Mouse (Mus musculus) monocyte, adult 2 months (primary cell): ENCODE data around the gene Fam19a1.

Experiments
- DNase-seq, 2 experiments: peaks; one replicate each; pipeline ENCODE4 v3.0.0; 2022; ENCODE audit warnings: low spot score in 2 of 2, low read depth in 1 of 2

Fam19a1 gene

GRCm38 (mm10) chr6:96254815-96255214, 141.9 kb downstream of the Fam19a1 start:
- DNase-seq: no peak

- no peak for DNase-seq
Observed at GRCm38 (mm10) chr6:96258651-96259050, 145.7 kb downstream of the Fam19a1 start.

DNA sequence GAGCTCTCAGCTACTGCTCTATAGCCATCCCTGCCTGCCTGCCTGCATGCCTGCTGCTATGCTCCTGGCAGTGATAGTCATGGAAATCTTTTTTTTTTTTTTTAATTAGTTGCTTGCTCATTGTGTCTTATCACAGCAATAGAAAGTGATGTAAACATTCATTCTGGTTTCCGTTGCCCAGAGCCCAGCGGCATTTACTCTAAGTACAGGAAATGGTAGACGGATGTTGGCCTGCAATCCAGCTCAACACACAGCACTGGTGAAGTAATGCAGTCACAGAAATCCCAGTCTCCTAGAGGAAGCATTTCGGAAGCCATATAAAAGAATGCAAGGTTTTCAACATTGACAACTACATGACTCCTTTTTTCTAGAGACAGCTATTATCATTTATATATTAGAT, 153.5 kb downstream of the Fam19a1 start:
- no peak for DNase-seq

DNA sequence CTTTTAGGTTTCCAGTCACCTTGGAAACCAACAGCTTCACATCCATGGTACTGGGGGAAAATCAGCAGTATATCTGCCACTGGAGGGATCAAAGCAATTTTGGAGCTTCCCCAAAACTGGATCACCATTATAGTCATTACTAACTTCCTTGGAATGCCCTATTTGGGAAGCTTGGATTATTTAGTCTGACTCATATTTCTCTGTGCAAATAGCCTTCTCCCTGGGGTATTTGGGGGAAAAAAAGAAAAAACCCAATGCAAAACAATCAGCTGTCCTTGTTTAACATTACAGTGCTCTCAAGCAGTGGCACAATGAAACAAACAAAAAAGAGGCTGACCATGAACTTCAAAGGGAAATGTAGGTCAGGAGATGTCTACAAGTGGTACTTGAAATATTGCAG, 155.8 kb downstream of the Fam19a1 start:
- DNase-seq: no peak

GRCm38 (mm10) chr6:96270436-96270835, 157.5 kb downstream of the Fam19a1 start:
- DNase-seq: no peak

GRCm38 (mm10) chr6:96283731-96284130, 170.8 kb downstream of the Fam19a1 start:
- DNase-seq: no peak

DNA sequence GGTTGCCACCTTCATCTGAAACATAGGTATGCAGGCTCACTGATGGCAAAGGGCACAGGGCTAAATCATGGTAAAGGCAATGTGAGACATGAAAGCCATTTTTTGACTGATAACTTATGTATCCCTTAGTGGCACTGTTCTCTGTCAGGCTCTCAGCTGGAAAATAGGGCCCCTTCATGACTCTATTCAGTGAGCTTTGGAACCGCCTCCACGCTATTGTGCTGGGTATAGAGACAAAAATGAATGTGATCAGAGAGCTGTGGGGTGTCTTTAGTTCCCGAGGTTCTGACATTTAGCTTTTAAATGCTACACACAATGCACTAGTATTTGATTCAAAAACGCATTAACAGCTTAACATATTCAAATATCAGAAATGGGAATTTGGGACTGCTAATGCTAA, 171.6 kb downstream of the Fam19a1 start:
- DNase-seq: no peak

DNA sequence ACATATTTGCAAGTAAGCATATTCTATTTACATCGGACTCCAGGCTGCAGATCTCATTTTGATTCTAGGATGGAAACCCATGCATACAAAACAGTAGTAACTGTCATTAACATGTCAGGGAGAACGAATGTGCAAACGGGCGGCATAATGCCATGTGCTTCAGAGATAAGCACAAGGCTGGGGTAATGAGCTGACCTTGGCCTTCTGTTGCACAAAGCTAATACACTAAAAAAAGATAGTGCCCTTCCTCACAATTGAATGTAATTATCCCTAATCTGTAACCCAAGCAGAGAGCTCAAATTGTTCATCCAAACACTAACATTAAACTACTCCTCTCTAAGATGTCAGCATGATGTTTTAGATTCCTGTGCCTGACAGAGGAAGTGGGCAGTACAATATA, 173.3 kb downstream of the Fam19a1 start:
- no peak for DNase-seq

DNA sequence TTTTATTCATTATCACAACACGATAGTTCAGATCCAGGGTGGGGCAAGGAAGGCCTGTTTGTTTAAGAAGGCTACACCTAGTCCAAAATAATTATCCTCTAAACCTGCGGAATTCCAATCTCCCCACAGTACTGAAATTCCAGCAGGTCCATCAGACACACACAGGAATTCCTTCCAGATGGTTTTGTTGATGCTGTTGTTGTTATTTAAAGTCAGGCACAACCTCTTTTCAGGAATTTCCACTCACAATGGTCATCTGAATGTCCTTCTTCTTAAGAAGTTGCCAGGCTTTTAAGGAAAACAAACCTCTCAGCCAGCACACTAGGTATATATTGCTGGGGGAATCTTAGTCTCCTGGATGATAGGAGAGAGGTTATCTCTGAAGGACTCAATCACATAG, 174.4 kb downstream of the Fam19a1 start:
- no peak for DNase-seq

DNA sequence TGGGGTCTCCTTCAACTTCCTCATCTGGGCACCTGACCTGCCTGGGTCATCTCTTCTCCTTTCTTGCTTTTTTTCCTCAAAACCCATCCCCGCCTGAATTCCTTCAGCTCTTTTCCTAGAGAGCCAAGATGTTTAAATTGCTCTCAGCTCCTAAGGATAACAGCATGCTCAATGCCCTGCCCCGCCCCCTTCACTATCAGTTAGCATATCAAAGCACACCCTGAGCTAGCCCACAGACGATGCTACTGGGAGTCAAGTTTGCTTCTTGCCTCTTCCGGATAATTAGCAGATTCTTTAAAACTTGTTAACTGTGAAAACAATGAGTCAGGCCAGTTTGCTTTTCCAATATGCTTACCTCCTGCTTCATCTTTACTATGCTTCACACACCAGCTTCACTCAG, 176.7 kb downstream of the Fam19a1 start:
- DNase-seq: no peak

DNA sequence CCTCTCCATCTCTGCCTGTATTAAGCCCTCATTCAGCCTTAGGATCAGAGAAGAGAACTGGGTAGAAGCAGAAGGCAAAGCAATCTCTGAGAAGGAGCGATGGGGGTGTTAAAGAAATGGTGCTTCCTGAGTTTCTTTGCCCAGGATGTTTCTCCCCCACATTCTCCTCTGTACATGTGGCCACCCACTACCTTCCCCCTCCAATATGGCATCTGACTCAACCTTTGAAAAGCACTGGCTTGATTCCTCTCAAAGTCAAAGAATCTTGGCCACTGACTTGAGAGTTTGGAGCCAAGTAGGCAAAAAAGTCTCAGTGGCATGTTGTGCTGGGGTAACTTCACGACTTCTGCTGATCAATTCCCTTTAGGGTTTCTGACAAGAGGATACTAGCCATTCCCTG, 234.5 kb downstream of the Fam19a1 start:
- DNase-seq: no peak

- no peak for DNase-seq
Observed at GRCm38 (mm10) chr6:96349446-96350025, 236.6 kb downstream of the Fam19a1 start.

- DNase-seq: no peak
Observed at GRCm38 (mm10) chr6:96369544-96369943, 256.6 kb downstream of the Fam19a1 start.

GRCm38 (mm10) chr6:96372848-96373247, 259.9 kb downstream of the Fam19a1 start:
- no peak for DNase-seq

GRCm38 (mm10) chr6:96373274-96373673, 260.3 kb downstream of the Fam19a1 start:
- no peak for DNase-seq

DNA sequence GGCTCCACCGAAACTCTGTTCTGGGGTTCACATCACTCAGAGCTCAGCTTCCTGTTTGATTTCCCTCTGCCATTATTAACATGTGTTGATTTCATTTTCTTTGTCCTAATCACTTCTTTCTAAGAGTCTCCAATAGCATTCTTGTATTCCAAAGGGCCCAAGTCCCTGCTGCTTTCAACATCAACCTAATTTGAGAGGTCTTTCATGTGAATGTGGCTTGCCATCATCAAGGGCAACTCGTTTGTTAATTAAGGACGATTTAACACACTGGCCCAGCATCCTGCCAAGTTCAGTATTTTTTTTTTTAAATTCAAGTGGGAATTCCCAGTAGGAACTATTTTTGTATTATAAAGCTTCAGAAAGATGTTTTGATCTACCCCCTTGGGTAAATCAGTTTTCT, 263.8 kb downstream of the Fam19a1 start:
- no peak for DNase-seq

- no peak for DNase-seq
Observed at GRCm38 (mm10) chr6:96379229-96379628, 266.3 kb downstream of the Fam19a1 start.

DNA sequence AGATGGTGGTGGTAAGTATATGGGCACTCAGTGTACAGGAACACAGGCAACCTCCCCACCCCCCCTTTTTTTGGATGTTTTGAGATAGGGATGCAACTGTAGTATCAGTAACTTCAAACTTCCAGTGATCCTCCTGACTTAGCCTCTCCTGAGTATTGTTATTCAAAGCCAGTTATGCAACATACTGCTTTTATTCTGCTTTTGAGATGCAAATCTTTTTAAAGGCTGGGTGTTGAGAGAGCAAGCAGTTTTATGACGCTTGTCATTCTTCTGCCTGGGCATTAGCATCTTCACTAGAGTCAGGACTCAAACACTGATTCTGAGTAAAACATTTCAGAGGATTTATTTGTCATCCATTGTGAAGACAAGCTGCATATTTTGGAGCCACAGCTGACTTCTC, 271.5 kb downstream of the Fam19a1 start:
- no peak for DNase-seq

- DNase-seq: no peak
Observed at GRCm38 (mm10) chr6:96418866-96419265, 305.9 kb downstream of the Fam19a1 start.

- no peak for DNase-seq
Observed at GRCm38 (mm10) chr6:96419704-96420382, 306.9 kb downstream of the Fam19a1 start.

DNA sequence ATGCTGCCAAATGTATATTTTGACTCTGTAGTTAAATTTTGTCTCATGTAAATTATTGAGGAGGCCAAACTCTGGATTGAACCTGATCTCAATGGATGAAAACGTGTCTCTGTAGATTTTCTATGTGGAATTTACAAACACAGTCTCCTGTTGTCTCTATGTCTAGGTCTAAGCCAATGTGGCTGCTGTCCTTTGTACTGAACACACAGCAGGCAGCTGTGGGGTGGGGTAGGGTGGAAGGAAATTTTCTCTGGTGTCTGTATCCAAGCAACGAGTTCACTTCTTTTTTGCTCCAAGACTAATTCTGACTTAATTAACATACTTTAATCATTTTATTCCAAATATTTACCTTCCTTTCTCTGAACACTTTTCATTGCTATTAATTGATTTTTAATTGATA, 307.6 kb downstream of the Fam19a1 start:
- no peak for DNase-seq

DNA sequence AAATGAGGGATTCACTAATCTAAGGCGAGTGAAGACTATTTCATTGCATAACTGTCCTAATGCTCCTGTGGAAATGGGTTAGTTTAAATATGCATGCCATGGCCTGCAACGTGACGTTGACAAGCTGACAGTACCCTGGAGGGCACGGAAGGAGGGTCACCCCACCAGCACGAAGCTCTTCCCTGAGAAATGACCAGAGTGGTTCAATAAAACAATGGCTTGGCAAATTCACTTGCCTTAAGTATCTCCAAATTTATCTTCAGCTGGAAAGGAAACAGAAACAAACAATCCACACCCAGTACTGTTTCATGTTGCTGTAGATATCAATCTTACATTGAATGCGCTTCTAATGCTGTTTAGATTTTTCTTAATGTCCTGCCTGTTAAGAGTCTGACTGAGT, 316.4 kb downstream of the Fam19a1 start:
- no peak for DNase-seq

GRCm38 (mm10) chr6:96432397-96432796, 319.4 kb downstream of the Fam19a1 start:
- DNase-seq: no peak
